Mouse (Mus musculus): ENCODE measurements at regions not wholly inside any gene's neighbourhood (a gene's known extent, or its start where the extent isn't known, plus 50 kb on each side); places are given as distances from the start of the nearest gene placed in this dataset.

GRCm38 (mm10) chr17:62423476-62424385 lies 457.4 kb downstream of the Efna5 start:
- ATAC-seq, result no peak
- 84% methylated on average over 11 of the region's 11 CpGs for WGBS
- H3K27ac ChIP-seq (ENCODE audit: low read length), result no peak overlapping the region
- H3K4me2 ChIP-seq (ENCODE audit: low read length), result no peak overlapping the region
- H3K27me3 ChIP-seq (replicated peaks; ENCODE audit: control insufficient read depth, insufficient read depth, low read length), result no peaks in the 10 kb centered on the region
- H3K9me3 ChIP-seq (ENCODE audit: control insufficient read depth, low read length), result no peaks in the 10 kb centered on the region
- no peaks in the 10 kb centered on the region for H3K36me3 ChIP-seq (ENCODE audit: control insufficient read depth, insufficient read depth)
- H3K4me3 ChIP-seq (replicated peaks; ENCODE audit: low read length), result no peak overlapping the region
- H3K9ac ChIP-seq (replicated peaks; ENCODE audit: low read depth, low read length), result no peak overlapping the region
- no peaks in the 10 kb centered on the region for H3K4me1 ChIP-seq (replicated peaks; ENCODE audit: control insufficient read depth, insufficient read depth, low read length)

- ATAC-seq, result peak; percentile 78
- H3K4me2 ChIP-seq (ENCODE audit: low read length), result no peak overlapping the region
- no peaks in the 10 kb centered on the region for H3K27me3 ChIP-seq (replicated peaks; ENCODE audit: control insufficient read depth, insufficient read depth, low read length)
- WGBS, result 60% methylated on average over 8 of the region's 8 CpGs
- no peak overlapping the region for H3K9ac ChIP-seq (replicated peaks; ENCODE audit: low read depth, low read length)
- H3K4me3 ChIP-seq (replicated peaks; ENCODE audit: low read length), result no peak overlapping the region
- H3K9me3 ChIP-seq (ENCODE audit: control insufficient read depth, low read length), result no peaks in the 10 kb centered on the region
- H3K4me1 ChIP-seq (replicated peaks; ENCODE audit: control insufficient read depth, insufficient read depth, low read length), result no peaks in the 10 kb centered on the region
- H3K27ac ChIP-seq (ENCODE audit: low read length), result no peak overlapping the region
- no peaks in the 10 kb centered on the region for H3K36me3 ChIP-seq (ENCODE audit: control insufficient read depth, insufficient read depth)
Observed at GRCm38 (mm10) chr17:62417584-62417983, 463.5 kb downstream of the Efna5 start.

GRCm38 (mm10) chr17:62415152-62415551 lies 466.0 kb downstream of the Efna5 start:
- H3K9ac ChIP-seq (replicated peaks; ENCODE audit: low read depth, low read length), result no peak overlapping the region
- H3K27me3 ChIP-seq (replicated peaks; ENCODE audit: control insufficient read depth, insufficient read depth, low read length), result no peaks in the 10 kb centered on the region
- no peak overlapping the region for H3K4me3 ChIP-seq (replicated peaks; ENCODE audit: low read length)
- H3K4me2 ChIP-seq (ENCODE audit: low read length), result no peak overlapping the region
- no peak overlapping the region for H3K27ac ChIP-seq (ENCODE audit: low read length)
- H3K36me3 ChIP-seq (ENCODE audit: control insufficient read depth, insufficient read depth), result no peaks in the 10 kb centered on the region
- 74% methylated on average over 4 of the region's 4 CpGs for WGBS
- H3K9me3 ChIP-seq (ENCODE audit: control insufficient read depth, low read length), result no peaks in the 10 kb centered on the region
- H3K4me1 ChIP-seq (replicated peaks; ENCODE audit: control insufficient read depth, insufficient read depth, low read length), result no peaks in the 10 kb centered on the region
- ATAC-seq, result peak; percentile 33; the same call in 1 of the 2 replicates

- Histone ChIP-seq H3K4me3 (replicated peaks; ENCODE audit: low read length) (no peak overlapping the region), H3K4me2 (ENCODE audit: low read length) (no peak overlapping the region), H3K27me3 (replicated peaks; ENCODE audit: control insufficient read depth, insufficient read depth, low read length) (no peaks in the 10 kb centered on the region), H3K9me3 (ENCODE audit: control insufficient read depth, low read length) (peaks cover 2% of the 10 kb centered on the region), H3K27ac (ENCODE audit: low read length) (no peak overlapping the region), H3K9ac (replicated peaks; ENCODE audit: low read depth, low read length) (no peak overlapping the region), H3K36me3 (ENCODE audit: control insufficient read depth, insufficient read depth) (no peaks in the 10 kb centered on the region), H3K4me1 (replicated peaks; ENCODE audit: control insufficient read depth, insufficient read depth, low read length) (no peaks in the 10 kb centered on the region)
- no peak for ATAC-seq
- WGBS, result 84% methylated on average over 12 of the region's 12 CpGs
Observed at GRCm38 (mm10) chr17:62412666-62413180, 468.4 kb downstream of the Efna5 start.

- Histone ChIP-seq H3K4me1 (replicated peaks; ENCODE audit: control insufficient read depth, insufficient read depth, low read length) (no peaks in the 10 kb centered on the region), H3K27me3 (replicated peaks; ENCODE audit: control insufficient read depth, insufficient read depth, low read length) (no peaks in the 10 kb centered on the region), H3K9me3 (ENCODE audit: control insufficient read depth, low read length) (no peaks in the 10 kb centered on the region), H3K27ac (ENCODE audit: low read length) (no peak overlapping the region), H3K4me2 (ENCODE audit: low read length) (no peak overlapping the region), H3K36me3 (ENCODE audit: control insufficient read depth, insufficient read depth) (no peaks in the 10 kb centered on the region), H3K9ac (replicated peaks; ENCODE audit: low read depth, low read length) (no peak overlapping the region), H3K4me3 (replicated peaks; ENCODE audit: low read length) (no peak overlapping the region)
- no peak for ATAC-seq
- WGBS, result 92% methylated on average over 1 of the region's 1 CpGs
Observed at GRCm38 (mm10) chr17:62403739-62404138, 477.4 kb downstream of the Efna5 start.

- Histone ChIP-seq H3K27me3 (replicated peaks; ENCODE audit: control insufficient read depth, insufficient read depth, low read length) (no peaks in the 10 kb centered on the region), H3K4me1 (replicated peaks; ENCODE audit: control insufficient read depth, insufficient read depth, low read length) (no peaks in the 10 kb centered on the region), H3K9ac (replicated peaks; ENCODE audit: low read depth, low read length) (no peak overlapping the region), H3K4me3 (replicated peaks; ENCODE audit: low read length) (no peak overlapping the region), H3K36me3 (ENCODE audit: control insufficient read depth, insufficient read depth) (no peaks in the 10 kb centered on the region), H3K27ac (ENCODE audit: low read length) (no peak overlapping the region), H3K9me3 (ENCODE audit: control insufficient read depth, low read length) (no peaks in the 10 kb centered on the region), H3K4me2 (ENCODE audit: low read length) (no peak overlapping the region)
- 90% methylated on average over 8 of the region's 8 CpGs for WGBS
- no peak for ATAC-seq
Observed at GRCm38 (mm10) chr17:62393355-62394006, 487.6 kb downstream of the Efna5 start.

GRCm38 (mm10) chr17:62384053-62384452 lies 497.1 kb downstream of the Efna5 start:
- H3K9me3 ChIP-seq (ENCODE audit: control insufficient read depth, low read length), result no peaks in the 10 kb centered on the region
- ATAC-seq, result no peak
- no peak overlapping the region for H3K4me3 ChIP-seq (replicated peaks; ENCODE audit: low read length)
- no peaks in the 10 kb centered on the region for H3K27me3 ChIP-seq (replicated peaks; ENCODE audit: control insufficient read depth, insufficient read depth, low read length)
- WGBS, result 93% methylated on average over 16 of the region's 16 CpGs
- no peak overlapping the region for H3K27ac ChIP-seq (ENCODE audit: low read length)
- no peaks in the 10 kb centered on the region for H3K4me1 ChIP-seq (replicated peaks; ENCODE audit: control insufficient read depth, insufficient read depth, low read length)
- no peaks in the 10 kb centered on the region for H3K36me3 ChIP-seq (ENCODE audit: control insufficient read depth, insufficient read depth)
- no peak overlapping the region for H3K9ac ChIP-seq (replicated peaks; ENCODE audit: low read depth, low read length)
- no peak overlapping the region for H3K4me2 ChIP-seq (ENCODE audit: low read length)

- ATAC-seq, result no peak
- H3K9ac ChIP-seq (replicated peaks; ENCODE audit: low read depth, low read length), result no peak overlapping the region
- no peak overlapping the region for H3K4me3 ChIP-seq (replicated peaks; ENCODE audit: low read length)
- no peaks in the 10 kb centered on the region for H3K4me1 ChIP-seq (replicated peaks; ENCODE audit: control insufficient read depth, insufficient read depth, low read length)
- 84% methylated on average over 8 of the region's 8 CpGs for WGBS
- H3K27me3 ChIP-seq (replicated peaks; ENCODE audit: control insufficient read depth, insufficient read depth, low read length), result no peaks in the 10 kb centered on the region
- no peak overlapping the region for H3K27ac ChIP-seq (ENCODE audit: low read length)
- H3K36me3 ChIP-seq (ENCODE audit: control insufficient read depth, insufficient read depth), result no peaks in the 10 kb centered on the region
- H3K9me3 ChIP-seq (ENCODE audit: control insufficient read depth, low read length), result no peaks in the 10 kb centered on the region
- no peak overlapping the region for H3K4me2 ChIP-seq (ENCODE audit: low read length)
Observed at GRCm38 (mm10) chr17:62378868-62379417, 502.2 kb downstream of the Efna5 start.

- Histone ChIP-seq H3K9me3 (ENCODE audit: control insufficient read depth, low read length) (no peaks in the 10 kb centered on the region), H3K4me3 (replicated peaks; ENCODE audit: low read length) (no peak overlapping the region), H3K36me3 (ENCODE audit: control insufficient read depth, insufficient read depth) (no peaks in the 10 kb centered on the region), H3K27ac (ENCODE audit: low read length) (no peak overlapping the region), H3K9ac (replicated peaks; ENCODE audit: low read depth, low read length) (no peak overlapping the region), H3K4me1 (replicated peaks; ENCODE audit: control insufficient read depth, insufficient read depth, low read length) (no peaks in the 10 kb centered on the region), H3K4me2 (ENCODE audit: low read length) (no peak overlapping the region), H3K27me3 (replicated peaks; ENCODE audit: control insufficient read depth, insufficient read depth, low read length) (no peaks in the 10 kb centered on the region)
- 66% methylated on average over 3 of the region's 3 CpGs for WGBS
- no peak for ATAC-seq
Observed at GRCm38 (mm10) chr17:62369100-62369499, 512.0 kb downstream of the Efna5 start.
